Mouse (Mus musculus) bone marrow, adult 2 months (tissue): Measurements from ENCODE around the gene Gm3676.
"Not testable (repeated sequence)": the region's sequence is repeated elsewhere in the genome, so short reads cannot be mapped to it uniquely, and the experiment has no call there.

Source experiments
- CTCF ChIP-seq: fragments of 200-500 bp; IDR thresholded peaks from 2 replicates; pipeline ENCODE4 v1.5.1; 2011; ENCODE audit warnings: low read length, control low read depth; ENCODE audit not compliant: control insufficient read depth, insufficient read depth
- POLR2A ChIP-seq: fragments of 200-500 bp; IDR thresholded peaks from 2 replicates; pipeline ENCODE4 v1.6.1; 2011; ENCODE audit warnings: low read depth, mild to moderate bottlenecking, control low read depth, low read length, borderline replicate concordance; ENCODE audit not compliant: control insufficient read depth

GRCm38 (mm10) chr14:41624512-41624911 is 21.8 kb downstream of the Gm3676 start, which contains the start of gene Gm3072:
- TF ChIP-seq CTCF, POLR2A: not testable (repeated sequence)
